Mouse (Mus musculus) intestine, postnatal 0 days (tissue): ENCODE measurements at regions not wholly inside any gene's neighbourhood (a gene's known extent, or its start where the extent isn't known, plus 50 kb on each side); places are given as distances from the start of the nearest gene placed in this dataset.

Source experiments
- ATAC-seq: fragments of 200-750 bp; cut with Nextera tagmentation; 2 replicates; pipeline ENCODE4 v1.8.0; 2017; ENCODE audit warnings: mild to moderate bottlenecking, moderate TSS enrichment, moderate library complexity
- H3K27ac ChIP-seq: fragments of 300-500 bp; sonication (generic); 2 replicates; pipeline ENCODE4 v1.5.1; 2014; ENCODE audit warnings: mild to moderate bottlenecking, low read depth, low read length, moderate library complexity
- H3K27me3 ChIP-seq: fragments of 300-500 bp; sonication (generic); replicated peaks from 2 replicates; pipeline ENCODE4 v1.6.1; 2014; ENCODE audit warnings: low read length, mixed read lengths; ENCODE audit not compliant: control insufficient read depth, insufficient read depth
- H3K36me3 ChIP-seq: fragments of 300-500 bp; sonication (generic); 2 replicates; pipeline ENCODE4 v1.6.1; 2014; ENCODE audit warnings: mild to moderate bottlenecking, moderate library complexity; ENCODE audit not compliant: control insufficient read depth, insufficient read depth
- H3K4me1 ChIP-seq: fragments of 300-500 bp; sonication (generic); replicated peaks from 2 replicates; pipeline ENCODE4 v1.6.1; 2014; ENCODE audit warnings: antibody characterized with exemption, low read length, mixed read lengths; ENCODE audit not compliant: control insufficient read depth, insufficient read depth
- H3K4me2 ChIP-seq: fragments of 300-500 bp; sonication (generic); replicated peaks from 2 replicates; pipeline ENCODE4 v1.6.1; 2014; ENCODE audit warnings: low read depth, mild to moderate bottlenecking, moderate library complexity
- H3K4me3 ChIP-seq: fragments of 300-500 bp; sonication (generic); 2 replicates; pipeline ENCODE4 v1.5.1; 2014; ENCODE audit warnings: low read depth, low read length
- H3K9ac ChIP-seq: fragments of 300-500 bp; sonication (generic); 2 replicates; pipeline ENCODE4 v1.6.1; 2014; ENCODE audit warnings: mild to moderate bottlenecking, low read depth, low read length
- H3K9me3 ChIP-seq: fragments of 300-500 bp; sonication (generic); 2 replicates; pipeline ENCODE4 v1.6.1; 2016; ENCODE audit warnings: mixed run types; ENCODE audit not compliant: control insufficient read depth
- CTCF ChIP-seq: sonication (generic); IDR thresholded peaks from 2 replicates; pipeline ENCODE4 v1.5.1; 2016; ENCODE audit warnings: low read depth, mild to moderate bottlenecking, control low read depth, antibody characterized with exemption, moderate library complexity
- WGBS: fragments of 180-500 bp; shearing (Covaris S2); extraction: QIAGEN DNeasy Blood & Tissue Kit; methylation state at CpG from one replicate; pipeline ENCODE4 v1.1.7; 2014; 5-methylcytosine and 5-hydroxymethylcytosine counted together

DNA sequence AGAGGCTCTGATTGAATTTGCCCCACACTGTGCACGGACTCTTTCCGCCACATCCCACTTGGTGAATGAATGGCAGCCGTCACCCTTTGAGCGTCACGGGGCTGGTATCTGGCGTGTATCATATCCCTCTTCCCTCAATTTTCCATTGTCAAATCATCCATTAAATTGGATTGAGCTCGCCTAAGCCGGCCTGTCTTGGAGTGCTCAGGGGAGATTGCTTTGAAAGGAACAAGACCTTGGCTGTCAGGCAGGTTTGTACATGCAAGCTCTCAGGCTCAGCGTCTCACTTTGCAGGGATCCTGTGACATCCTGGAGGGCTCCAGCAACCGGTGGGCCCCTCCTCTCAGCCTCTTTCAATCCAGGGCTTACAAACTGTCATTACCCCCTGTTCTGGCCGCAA, 275.7 kb upstream of the Ptbp2 start:
- 62% methylated on average over 11 of the region's 11 CpGs for WGBS
- no peak for ATAC-seq

DNA sequence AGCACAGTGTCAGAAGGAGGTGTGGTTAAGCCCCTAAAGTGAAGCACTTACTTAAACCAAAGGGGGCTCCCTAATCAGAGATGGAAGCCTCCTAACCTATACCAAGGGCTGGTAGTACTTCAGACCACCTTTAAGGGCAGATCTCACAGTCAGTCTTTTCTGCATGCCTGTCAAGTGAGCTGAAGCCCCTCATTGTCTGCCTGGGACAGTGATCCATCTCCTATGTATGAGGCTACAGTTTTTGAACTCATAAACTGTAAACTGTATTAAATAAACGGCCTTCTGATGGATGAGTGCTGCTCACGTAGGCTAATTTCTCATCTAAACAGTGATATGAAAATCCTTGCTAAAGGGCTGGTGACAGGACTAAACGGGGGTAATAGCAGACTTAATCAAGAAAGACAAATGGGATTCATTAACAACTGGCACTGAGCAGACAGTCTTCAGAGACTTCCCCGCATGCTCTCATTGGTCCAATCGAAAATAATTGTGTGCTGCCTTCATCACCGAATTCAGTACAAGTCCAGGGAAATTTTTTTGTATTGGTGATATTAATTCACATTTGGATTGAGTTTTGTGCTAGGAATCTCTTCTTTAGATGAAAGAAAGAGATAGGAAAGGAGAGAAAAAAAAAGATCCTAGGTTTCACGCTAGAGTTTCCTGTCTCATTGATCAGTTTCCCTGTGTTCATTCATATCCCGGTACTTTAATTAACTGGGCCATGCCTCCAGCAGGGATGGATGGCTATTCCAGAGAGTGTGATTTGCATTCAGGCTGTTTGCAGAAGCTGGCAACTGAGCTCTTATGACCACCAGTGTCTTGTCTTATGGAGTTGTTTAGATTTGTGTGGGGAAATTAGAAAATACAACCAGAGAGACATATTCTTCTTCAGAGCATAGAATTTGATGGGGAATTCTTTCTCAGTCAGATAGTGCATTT, 271.2 kb upstream of the Ptbp2 start:
- ATAC-seq = no peak
- Histone ChIP-seq H3K9ac (no peak overlapping the region), H3K4me2 (no peak overlapping the region), H3K36me3 (no peaks in the 10 kb centered on the region), H3K4me3 (no peak overlapping the region), H3K27me3 (no peaks in the 10 kb centered on the region), H3K27ac (no peak overlapping the region), H3K4me1 (no peaks in the 10 kb centered on the region), H3K9me3 (no peaks in the 10 kb centered on the region)
- WGBS = 70% methylated on average over 8 of the region's 8 CpGs
- TF ChIP-seq CTCF = no peak

More for the DNA sequence above, 275.7 kb upstream of the Ptbp2 start:
- H3K27me3 ChIP-seq = no peaks in the 10 kb centered on the region
- H3K9ac ChIP-seq = no peak overlapping the region
- no peak overlapping the region for H3K4me3 ChIP-seq
- no peak for TF ChIP-seq CTCF
- no peaks in the 10 kb centered on the region for H3K9me3 ChIP-seq
- no peak overlapping the region for H3K27ac ChIP-seq
- H3K36me3 ChIP-seq = no peaks in the 10 kb centered on the region
- no peak overlapping the region for H3K4me2 ChIP-seq
- H3K4me1 ChIP-seq = no peaks in the 10 kb centered on the region

DNA sequence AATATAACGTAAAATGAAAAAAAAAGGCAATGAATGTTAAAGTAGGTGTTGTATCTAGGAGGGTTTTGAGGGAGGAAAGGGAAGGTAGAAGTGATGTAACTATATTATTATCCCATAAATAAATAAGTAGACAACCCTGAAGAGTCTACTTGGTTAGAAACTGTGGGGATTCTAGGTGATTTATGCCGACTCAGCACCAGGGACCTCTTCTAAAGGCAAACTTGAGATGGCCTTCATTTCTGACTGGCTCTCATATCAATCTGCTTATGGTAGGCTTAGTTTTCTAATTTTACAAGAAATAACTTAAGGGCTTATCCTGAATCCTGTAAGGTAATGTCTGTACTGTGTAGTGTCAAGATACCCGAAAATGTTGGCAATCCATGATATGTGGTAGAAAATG, 263.0 kb upstream of the Ptbp2 start:
- no peak overlapping the region for H3K27ac ChIP-seq
- TF ChIP-seq CTCF = no peak
- H3K36me3 ChIP-seq = no peaks in the 10 kb centered on the region
- no peak for ATAC-seq
- WGBS = 93% methylated on average over 3 of the region's 3 CpGs
- H3K9me3 ChIP-seq = no peaks in the 10 kb centered on the region
- H3K9ac ChIP-seq = no peak overlapping the region
- no peaks in the 10 kb centered on the region for H3K27me3 ChIP-seq
- H3K4me2 ChIP-seq = no peak overlapping the region
- H3K4me3 ChIP-seq = no peak overlapping the region
- no peaks in the 10 kb centered on the region for H3K4me1 ChIP-seq

DNA sequence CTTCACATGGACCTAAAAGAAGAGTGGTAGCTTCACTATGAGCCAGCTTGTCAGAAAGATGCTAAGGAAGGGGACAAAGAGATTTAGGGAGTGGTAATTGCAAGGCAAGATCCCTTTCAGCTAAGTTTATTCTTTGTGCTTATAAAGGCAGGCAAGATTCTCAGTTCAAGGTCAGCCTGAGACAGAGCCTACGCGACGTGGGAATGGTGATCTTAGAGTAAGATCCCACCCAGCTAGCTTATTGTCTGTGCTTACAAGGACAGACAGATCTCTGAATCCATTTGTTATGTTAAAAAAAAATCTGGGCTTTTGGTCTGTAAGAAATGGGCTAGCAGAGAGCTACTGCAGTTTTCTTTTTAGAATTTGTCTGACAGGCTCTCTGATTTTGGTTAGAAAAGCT, 253.3 kb upstream of the Ptbp2 start:
- Histone ChIP-seq H3K4me1 (no peaks in the 10 kb centered on the region), H3K9ac (no peak overlapping the region), H3K36me3 (no peaks in the 10 kb centered on the region), H3K9me3 (no peaks in the 10 kb centered on the region), H3K27ac (no peak overlapping the region), H3K4me2 (no peak overlapping the region), H3K27me3 (no peaks in the 10 kb centered on the region), H3K4me3 (no peak overlapping the region)
- 90% methylated on average over 3 of the region's 3 CpGs for WGBS
- no peak for ATAC-seq
- TF ChIP-seq CTCF = no peak

DNA sequence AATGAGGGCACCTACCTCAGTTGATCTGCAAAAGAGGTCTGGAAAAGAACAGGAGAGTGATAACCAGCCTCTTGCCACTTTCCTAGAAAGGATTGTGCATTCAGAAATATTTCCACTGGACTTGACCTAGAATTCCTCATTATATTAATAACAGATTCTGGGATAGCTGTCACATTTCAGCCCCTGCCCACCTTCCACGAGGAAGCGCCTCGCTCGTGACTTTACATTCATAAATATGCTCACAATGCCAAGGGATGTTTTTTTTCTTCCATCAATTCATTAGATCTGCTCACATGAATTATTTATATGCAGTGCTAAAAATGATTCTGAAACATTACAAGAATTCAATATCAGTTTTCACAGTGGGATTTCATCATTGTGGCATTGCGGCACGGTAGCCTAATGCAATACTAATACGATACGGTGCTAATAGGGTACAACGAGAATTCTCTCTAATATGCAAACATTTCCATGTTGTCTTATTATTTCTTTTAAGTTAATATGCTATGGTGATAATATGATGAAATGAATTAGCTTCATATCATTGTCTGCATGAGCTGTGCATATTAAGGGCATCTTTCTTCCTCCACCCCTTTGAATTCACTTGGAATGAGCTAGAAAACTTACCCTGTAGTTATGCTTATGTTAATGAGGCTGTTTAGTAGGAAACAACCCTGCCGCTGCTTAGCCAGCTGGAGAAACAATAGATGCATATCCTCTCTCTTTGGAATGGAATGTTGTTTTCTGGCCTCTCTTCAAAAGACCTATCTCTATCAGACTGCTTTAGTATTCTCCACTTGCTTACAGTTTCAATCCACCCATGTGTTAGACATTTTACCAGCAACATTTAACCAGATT, 235.8 kb upstream of the Ptbp2 start:
- H3K4me2 ChIP-seq = no peak overlapping the region
- no peak overlapping the region for H3K9ac ChIP-seq
- H3K27ac ChIP-seq = no peak overlapping the region
- WGBS = 90% methylated on average over 10 of the region's 10 CpGs
- no peak for ATAC-seq
- no peak for TF ChIP-seq CTCF
- no peaks in the 10 kb centered on the region for H3K36me3 ChIP-seq
- no peaks in the 10 kb centered on the region for H3K27me3 ChIP-seq
- H3K4me1 ChIP-seq = no peaks in the 10 kb centered on the region
- no peaks in the 10 kb centered on the region for H3K9me3 ChIP-seq
- no peak overlapping the region for H3K4me3 ChIP-seq

DNA sequence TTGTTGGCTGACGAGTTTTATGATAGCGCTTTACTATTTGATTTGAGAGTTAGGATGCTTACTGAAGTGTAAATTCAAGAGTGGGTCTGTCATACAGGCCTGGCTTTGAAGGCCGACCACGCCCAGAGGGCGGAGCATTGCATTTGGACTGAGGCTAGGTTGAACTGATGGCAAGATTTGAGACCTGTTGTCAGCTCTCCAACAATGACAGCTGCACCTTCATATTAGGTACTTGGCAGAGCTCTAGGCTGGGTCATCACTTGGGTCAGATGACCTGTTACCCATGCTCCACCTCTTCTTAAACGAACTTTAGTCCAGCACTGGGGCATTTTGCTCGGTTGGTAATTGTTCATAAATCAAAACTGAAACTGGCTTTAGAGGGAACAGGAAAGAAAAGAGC, 231.1 kb upstream of the Ptbp2 start:
- Histone ChIP-seq H3K27me3 (no peaks in the 10 kb centered on the region), H3K36me3 (no peaks in the 10 kb centered on the region), H3K27ac (no peak overlapping the region), H3K9me3 (no peaks in the 10 kb centered on the region), H3K9ac (no peak overlapping the region), H3K4me3 (no peak overlapping the region), H3K4me2 (no peak overlapping the region), H3K4me1 (no peaks in the 10 kb centered on the region)
- 88% methylated on average over 7 of the region's 7 CpGs for WGBS
- no peak for TF ChIP-seq CTCF
- no peak for ATAC-seq
